Mouse (Mus musculus): ENCODE measurements around the gene Phf11d. TPM values are rescaled to one million over a fixed set of nuclear protein-coding genes. Genes with fewer than 3 reads are reported as not detected.

Phf11d gene
- polyA plus RNA-seq (2012; ENCODE audit: low replicate concordance): 0.27 and 0.32 TPM in 2 replicates

DNA sequence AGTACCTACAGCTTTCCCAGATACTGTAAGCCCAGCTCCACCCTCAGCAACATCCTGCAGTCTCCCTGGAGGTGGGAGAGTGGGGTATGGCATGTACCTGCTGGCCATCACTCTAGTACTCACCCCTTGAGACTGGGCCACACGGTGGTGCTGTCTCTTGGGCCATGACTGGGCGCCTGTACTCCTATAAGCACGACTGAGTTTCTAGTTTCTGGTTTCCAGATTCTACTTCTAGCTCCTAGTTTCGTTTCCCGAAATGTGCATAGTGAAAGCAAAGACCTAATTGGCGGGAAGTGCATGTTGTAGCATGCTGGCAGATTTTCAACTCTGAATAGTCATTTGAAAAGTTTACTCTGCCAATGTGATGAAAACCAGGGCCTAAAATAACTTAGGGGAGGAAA is at the start of gene Phf11d:
TSS of gene Phf11d (minus strand) at position 227 of the 401 bp plus-strand sequence.

DNA sequence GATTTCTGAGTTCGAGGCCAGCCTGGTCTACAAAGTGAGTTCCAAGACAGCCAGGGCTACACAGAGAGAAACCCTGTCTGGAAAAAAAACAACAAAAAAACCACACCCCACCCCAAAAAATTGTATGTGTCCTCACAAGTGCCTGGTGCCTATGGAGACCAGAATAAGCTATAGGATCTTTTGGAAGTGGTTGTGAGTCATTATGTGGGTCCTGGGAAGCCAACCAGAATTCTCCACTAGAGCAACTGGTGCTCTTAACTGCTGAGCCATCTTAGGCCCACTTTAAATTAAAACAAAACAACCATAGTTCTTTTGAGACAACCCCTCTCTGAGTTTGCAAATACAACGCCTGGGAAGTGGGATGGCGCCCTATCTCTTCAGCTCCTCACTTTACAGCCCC is 30.0 kb upstream of the Phf11d start, which contains the start of gene Phf11c:
TSS of gene Phf11c (minus strand) at position 101 of the 400 bp plus-strand sequence.

DNA sequence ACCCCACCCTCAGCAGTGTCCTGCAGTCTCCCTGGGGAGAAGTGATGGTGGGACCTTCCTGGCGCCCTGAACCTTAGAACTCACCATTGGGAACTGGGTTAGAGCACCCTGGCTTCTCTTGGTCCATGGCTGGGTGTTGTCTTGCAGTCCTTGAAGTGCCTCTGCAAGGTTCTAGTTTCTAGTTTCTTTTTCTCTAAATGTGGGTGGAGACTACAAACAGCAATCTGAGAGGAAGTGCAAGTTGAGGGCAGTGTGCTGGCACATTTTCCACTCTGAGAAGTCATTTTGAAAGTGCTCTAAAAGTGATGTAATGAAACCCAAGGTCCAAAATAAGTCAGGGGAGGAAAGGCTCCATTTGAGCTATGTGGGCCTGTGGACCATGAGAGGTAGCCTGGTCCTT is 24.1 kb downstream of the Phf11d start, which contains the start of gene Phf11b:
TSS of gene Phf11b (minus strand) at position 163 of the 400 bp plus-strand sequence.

Other genes with a start within 250 kb of the Phf11d start
- not detected in 2 replicates for gene 1700129C05Rik, start 222.6 kb downstream of the Phf11d start, polyA plus RNA-seq (2012; ENCODE audit: low replicate concordance)
- not detected in 2 replicates for gene Gm5142, start 186.7 kb downstream of the Phf11d start, polyA plus RNA-seq (2012; ENCODE audit: low replicate concordance)
- gene Rcbtb1, start 164.3 kb downstream of the Phf11d start, polyA plus RNA-seq (2012; ENCODE audit: low replicate concordance): 8.3 and 14.6 TPM in 2 replicates
- not detected in 2 replicates for gene Gm6904, start 105.3 kb downstream of the Phf11d start, polyA plus RNA-seq (2012; ENCODE audit: low replicate concordance)
- gene Phf11a, start 67.9 kb downstream of the Phf11d start, polyA plus RNA-seq (2012; ENCODE audit: low replicate concordance): 0.30 TPM in 1 of 2 replicates, not detected in the other
- 0.20 and 0.94 TPM in 2 replicates for gene Phf11b, start 24.1 kb downstream of the Phf11d start, polyA plus RNA-seq (2012; ENCODE audit: low replicate concordance)
- gene Phf11c, start 29.9 kb upstream of the Phf11d start, polyA plus RNA-seq (2012; ENCODE audit: low replicate concordance): 0.16 and 0.19 TPM in 2 replicates
- gene Setdb2, start 75.4 kb upstream of the Phf11d start, polyA plus RNA-seq (2012; ENCODE audit: low replicate concordance): 10.2 and 14.5 TPM in 2 replicates
- 0.54 and 2.0 TPM in 2 replicates for gene Cab39l, start 75.5 kb upstream of the Phf11d start, polyA plus RNA-seq (2012; ENCODE audit: low replicate concordance)
- gene Cdadc1, start 232.5 kb upstream of the Phf11d start, polyA plus RNA-seq (2012; ENCODE audit: low replicate concordance): 11.4 and 19.5 TPM in 2 replicates

Measured in leukemia stem cell, adult 10-12 weeks (primary cell).